Mouse (Mus musculus) forebrain, embryonic 15.5 days (tissue): ENCODE data around the gene Osbpl9. TPM values are rescaled to one million over a fixed set of nuclear protein-coding genes. Genes with fewer than 3 reads are reported as not detected.
A peak's percentile ranks its signal among the peaks of the same experiment; 100 is the strongest.

Experiments used
- ATAC-seq: fragments of 200-750 bp; cut with Nextera tagmentation; replicated peaks from 2 replicates; pipeline ENCODE4 v1.8.0; 2017; ENCODE audit warnings: mild to moderate bottlenecking, moderate TSS enrichment, moderate library complexity
- H3K27ac ChIP-seq: fragments of 300-500 bp; sonication (generic); replicated peaks from 2 replicates; pipeline ENCODE4 v1.5.1; 2015; ENCODE audit warnings: mild to moderate bottlenecking, inconsistent platforms
- H3K27me3 ChIP-seq: fragments of 300-500 bp; sonication (generic); 2 replicates; pipeline ENCODE4 v1.6.1; 2015; ENCODE audit warnings: inconsistent platforms
- H3K36me3 ChIP-seq: fragments of 300-500 bp; sonication (generic); 2 replicates; pipeline ENCODE4 v1.6.1; 2015; ENCODE audit warnings: mild to moderate bottlenecking, inconsistent platforms
- H3K4me1 ChIP-seq: fragments of 300-500 bp; sonication (generic); 2 replicates; pipeline ENCODE4 v1.6.1; 2015; ENCODE audit warnings: inconsistent platforms
- H3K4me2 ChIP-seq: fragments of 300-500 bp; sonication (generic); replicated peaks from 2 replicates; pipeline ENCODE4 v1.6.1; 2015; ENCODE audit warnings: mild to moderate bottlenecking, inconsistent platforms
- H3K4me3 ChIP-seq: fragments of 300-500 bp; sonication (generic); 2 replicates; pipeline ENCODE4 v1.5.1; 2015; ENCODE audit warnings: mild to moderate bottlenecking, inconsistent platforms
- H3K9ac ChIP-seq: fragments of 300-500 bp; sonication (generic); replicated peaks from 2 replicates; pipeline ENCODE4 v1.6.1; 2015; ENCODE audit warnings: mild to moderate bottlenecking, inconsistent platforms
- H3K9me3 ChIP-seq: fragments of 300-500 bp; sonication (generic); 2 replicates; pipeline ENCODE4 v1.6.1; 2016; ENCODE audit warnings: inconsistent platforms
- WGBS: fragments of 180-500 bp; shearing (Covaris S2); methylation state at CpG from one replicate; pipeline ENCODE4 v1.1.7; 2015; ENCODE audit warnings: mixed read lengths; 5-methylcytosine and 5-hydroxymethylcytosine counted together
- polyA plus RNA-seq: library from polyadenylated mRNA; unstranded; fragments of >200 nt; fragmentation: Nextera tagmentation; extraction: Ambion mirVana; gene quantifications from 2 replicates; pipeline ENCODE4 v1.2.1, GENCODE M21; 2015

Osbpl9 gene
- polyA plus RNA-seq, 1 experiment from 2014 or later, result 78.5 TPM

- H3K4me2 ChIP-seq, result no peak overlapping the region
- H3K4me3 ChIP-seq, result no peak overlapping the region
- no peak overlapping the region for H3K9ac ChIP-seq
- peaks cover 31% of the 10 kb centered on the region for H3K4me1 ChIP-seq
- H3K36me3 ChIP-seq, result no peaks in the 10 kb centered on the region
- 94% methylated on average over 4 of the region's 4 CpGs for WGBS
- no peaks in the 10 kb centered on the region for H3K9me3 ChIP-seq
- ATAC-seq, result no peak
- H3K27ac ChIP-seq, result no peak overlapping the region
- no peaks in the 10 kb centered on the region for H3K27me3 ChIP-seq
Observed at GRCm38 (mm10) chr4:109199069-109199468, 3.0 kb downstream of the Osbpl9 start.

- H3K4me2 ChIP-seq, result no peak overlapping the region
- peaks cover 34% of the 10 kb centered on the region for H3K4me1 ChIP-seq
- no peak for ATAC-seq
- H3K4me3 ChIP-seq, result no peak overlapping the region
- H3K9me3 ChIP-seq, result no peaks in the 10 kb centered on the region
- no peak overlapping the region for H3K27ac ChIP-seq
- no peaks in the 10 kb centered on the region for H3K27me3 ChIP-seq
- no peaks in the 10 kb centered on the region for H3K36me3 ChIP-seq
- H3K9ac ChIP-seq, result no peak overlapping the region
- 92% methylated on average over 7 of the region's 7 CpGs for WGBS
Observed at GRCm38 (mm10) chr4:109195900-109196629, 6.0 kb downstream of the Osbpl9 start.

GRCm38 (mm10) chr4:109193886-109194285, 8.2 kb downstream of the Osbpl9 start:
- Histone ChIP-seq H3K27ac (no peak overlapping the region), H3K9me3 (no peaks in the 10 kb centered on the region), H3K36me3 (no peaks in the 10 kb centered on the region), H3K4me3 (no peak overlapping the region), H3K9ac (no peak overlapping the region), H3K27me3 (no peaks in the 10 kb centered on the region), H3K4me2 (no peak overlapping the region), H3K4me1 (peaks cover 17% of the 10 kb centered on the region)
- 86% methylated on average over 5 of the region's 5 CpGs for WGBS
- ATAC-seq, result no peak

GRCm38 (mm10) chr4:109191598-109191997, 10.5 kb downstream of the Osbpl9 start:
- Histone ChIP-seq H3K36me3 (no peaks in the 10 kb centered on the region), H3K27me3 (no peaks in the 10 kb centered on the region), H3K9me3 (no peaks in the 10 kb centered on the region), H3K4me2 (no peak overlapping the region), H3K27ac (peak overlapping the region; percentile 36; the same call in 1 of the 2 replicates), H3K4me1 (peaks cover 17% of the 10 kb centered on the region), H3K9ac (no peak overlapping the region), H3K4me3 (no peak overlapping the region)
- ATAC-seq, result no peak
- 70% methylated on average over 10 of the region's 10 CpGs for WGBS

- H3K4me3 ChIP-seq, result no peak overlapping the region
- no peaks in the 10 kb centered on the region for H3K9me3 ChIP-seq
- no peaks in the 10 kb centered on the region for H3K36me3 ChIP-seq
- no peaks in the 10 kb centered on the region for H3K27me3 ChIP-seq
- H3K4me1 ChIP-seq, result peaks cover 7% of the 10 kb centered on the region
- 81% methylated on average over 8 of the region's 8 CpGs for WGBS
- H3K9ac ChIP-seq, result no peak overlapping the region
- peak overlapping the region; percentile 67 for H3K27ac ChIP-seq
- H3K4me2 ChIP-seq, result no peak overlapping the region
- ATAC-seq, result no peak; the same call in 1 of the 2 replicates
Observed at GRCm38 (mm10) chr4:109185616-109186405, 16.3 kb downstream of the Osbpl9 start.

- Histone ChIP-seq H3K9me3 (no peaks in the 10 kb centered on the region), H3K27ac (no peak overlapping the region), H3K9ac (no peak overlapping the region), H3K4me2 (no peak overlapping the region), H3K4me1 (peaks cover 18% of the 10 kb centered on the region), H3K27me3 (no peaks in the 10 kb centered on the region), H3K4me3 (no peak overlapping the region), H3K36me3 (no peaks in the 10 kb centered on the region)
- no peak for ATAC-seq
Observed at GRCm38 (mm10) chr4:109175677-109176076, 26.4 kb downstream of the Osbpl9 start.

- Histone ChIP-seq H3K4me2 (0 out of 2 replicates have a peak overlapping the region, but pooled peaks have one; percentile 1), H3K4me1 (peaks cover 18% of the 10 kb centered on the region), H3K27me3 (no peaks in the 10 kb centered on the region), H3K36me3 (no peaks in the 10 kb centered on the region), H3K27ac (peak overlapping the region; percentile 47), H3K9ac (peak overlapping the region; percentile 29; the same call in 1 of the 2 replicates), H3K9me3 (no peaks in the 10 kb centered on the region), H3K4me3 (no peak overlapping the region)
- 0 out of 2 replicates have a peak, but pooled peaks have one; percentile 60 for ATAC-seq
- WGBS, result 26% methylated on average over 7 of the region's 7 CpGs
Observed at GRCm38 (mm10) chr4:109173775-109174440, 28.2 kb downstream of the Osbpl9 start.

- H3K27me3 ChIP-seq, result no peaks in the 10 kb centered on the region
- 0 out of 2 replicates have a peak overlapping the region, but pooled peaks have one; percentile 1 for H3K4me2 ChIP-seq
- no peaks in the 10 kb centered on the region for H3K36me3 ChIP-seq
- no peak overlapping the region for H3K9ac ChIP-seq
- 38% methylated on average over 4 of the region's 4 CpGs for WGBS
- H3K4me1 ChIP-seq, result peaks cover 18% of the 10 kb centered on the region
- H3K9me3 ChIP-seq, result no peaks in the 10 kb centered on the region
- peak; percentile 51; the same call in 1 of the 2 replicates for ATAC-seq
- peak overlapping the region; percentile 47 for H3K27ac ChIP-seq
- H3K4me3 ChIP-seq, result no peak overlapping the region
Observed at GRCm38 (mm10) chr4:109173369-109173768, 28.7 kb downstream of the Osbpl9 start.

GRCm38 (mm10) chr4:109165521-109166173, 36.4 kb downstream of the Osbpl9 start:
- 0 out of 2 replicates have a peak, but pooled peaks have one; percentile 57 for ATAC-seq
- Histone ChIP-seq H3K27me3 (no peaks in the 10 kb centered on the region), H3K9ac (no peak overlapping the region), H3K27ac (no peak overlapping the region), H3K4me1 (no peaks in the 10 kb centered on the region), H3K4me2 (no peak overlapping the region), H3K9me3 (no peaks in the 10 kb centered on the region), H3K4me3 (no peak overlapping the region), H3K36me3 (no peaks in the 10 kb centered on the region)
- 39% methylated on average over 12 of the region's 12 CpGs for WGBS

GRCm38 (mm10) chr4:109156481-109157261, 45.4 kb downstream of the Osbpl9 start:
- H3K9me3 ChIP-seq, result no peaks in the 10 kb centered on the region
- WGBS, result 22% methylated on average over 24 of the region's 24 CpGs
- H3K9ac ChIP-seq, result peak overlapping the region; percentile 40
- peak; percentile 86 for ATAC-seq
- H3K36me3 ChIP-seq, result no peaks in the 10 kb centered on the region
- peaks cover 30% of the 10 kb centered on the region for H3K4me1 ChIP-seq
- H3K27me3 ChIP-seq, result no peaks in the 10 kb centered on the region
- H3K27ac ChIP-seq, result peak overlapping the region; percentile 87
- H3K4me3 ChIP-seq, result peak overlapping the region; percentile 33
- peak overlapping the region; percentile 46 for H3K4me2 ChIP-seq

GRCm38 (mm10) chr4:109156073-109156472, 46.0 kb downstream of the Osbpl9 start:
- Histone ChIP-seq H3K27me3 (no peaks in the 10 kb centered on the region), H3K4me1 (peaks cover 30% of the 10 kb centered on the region), H3K9me3 (no peaks in the 10 kb centered on the region), H3K36me3 (no peaks in the 10 kb centered on the region), H3K27ac (peak overlapping the region; percentile 87), H3K9ac (peak overlapping the region; percentile 40), H3K4me3 (peak overlapping the region; percentile 33), H3K4me2 (peak overlapping the region; percentile 46)
- ATAC-seq, result peak; percentile 24; the same call in 1 of the 2 replicates
- WGBS, result 61% methylated on average over 6 of the region's 6 CpGs
